Mouse (Mus musculus) thymus, postnatal 25 days (tissue): Measurements from ENCODE around the gene Lrmp.

ENCODE experiments used
- DNase-seq: peaks from one replicate; pipeline ENCODE4 v3.0.0; 2022

The Lrmp gene

DNA sequence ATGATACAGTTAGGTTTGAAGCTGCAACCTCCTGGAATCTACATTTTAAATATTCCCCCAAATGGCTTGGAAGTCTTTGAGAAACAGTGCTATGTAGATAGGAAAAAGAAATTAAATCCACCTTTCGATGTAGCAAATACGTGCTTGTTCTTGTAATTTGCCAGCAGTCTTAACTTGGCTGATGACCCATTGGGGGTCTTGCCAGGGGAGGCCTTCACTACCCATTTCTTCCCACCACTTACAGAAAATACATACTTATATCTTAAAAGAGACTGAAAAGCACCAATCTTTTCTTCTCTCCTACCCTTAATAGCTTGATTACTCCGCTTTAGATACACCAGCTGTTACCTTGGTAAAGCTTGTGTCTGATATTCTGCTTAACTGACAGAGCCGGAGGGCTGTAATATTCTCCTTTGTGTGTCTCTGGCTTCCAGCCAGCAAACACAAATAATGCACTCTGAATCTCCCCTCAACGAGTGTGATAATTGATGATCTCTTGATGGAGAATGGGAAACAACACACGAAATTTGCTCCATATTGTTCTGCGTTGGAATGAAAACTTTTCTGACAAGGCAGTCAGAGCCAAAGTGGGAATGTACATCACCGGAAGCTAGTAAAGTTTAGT, 94.7 kb downstream of the Lrmp start:
- DNase-seq, result no peak

DNA sequence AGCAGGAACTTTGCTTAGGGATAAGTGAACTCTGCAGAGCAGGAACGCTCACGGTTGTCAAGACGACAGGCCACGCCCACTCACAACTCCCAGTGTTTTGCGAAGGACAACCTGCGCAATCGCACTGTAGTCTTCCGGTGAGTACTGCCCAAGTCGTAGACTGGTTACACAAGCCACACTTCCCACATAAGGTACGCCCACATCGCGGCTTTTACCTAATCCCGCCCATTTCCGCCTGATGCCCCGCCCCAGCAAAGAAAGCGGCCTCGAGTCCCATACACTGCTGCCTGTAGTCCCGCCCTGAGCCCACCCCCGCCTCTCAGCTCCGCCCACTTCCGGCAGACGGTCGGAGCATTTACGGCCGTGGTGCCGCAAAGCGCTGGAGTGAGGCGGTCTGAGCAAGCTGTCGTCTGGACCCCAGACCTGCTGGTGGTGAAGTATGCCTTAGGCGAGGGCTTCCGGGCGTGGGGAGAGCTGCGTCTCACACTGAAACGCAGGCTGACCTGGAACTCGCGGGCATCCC, 95.4 kb downstream of the Lrmp start, which contains the start of the genes Casc1 and Etfrf1:
TSS of gene Casc1 (minus strand) at position 190 of the 523 bp plus-strand sequence.
TSS of gene Etfrf1 (plus strand) at position 319 of the 523 bp plus-strand sequence.
- peak; percentile 99 for DNase-seq

DNA sequence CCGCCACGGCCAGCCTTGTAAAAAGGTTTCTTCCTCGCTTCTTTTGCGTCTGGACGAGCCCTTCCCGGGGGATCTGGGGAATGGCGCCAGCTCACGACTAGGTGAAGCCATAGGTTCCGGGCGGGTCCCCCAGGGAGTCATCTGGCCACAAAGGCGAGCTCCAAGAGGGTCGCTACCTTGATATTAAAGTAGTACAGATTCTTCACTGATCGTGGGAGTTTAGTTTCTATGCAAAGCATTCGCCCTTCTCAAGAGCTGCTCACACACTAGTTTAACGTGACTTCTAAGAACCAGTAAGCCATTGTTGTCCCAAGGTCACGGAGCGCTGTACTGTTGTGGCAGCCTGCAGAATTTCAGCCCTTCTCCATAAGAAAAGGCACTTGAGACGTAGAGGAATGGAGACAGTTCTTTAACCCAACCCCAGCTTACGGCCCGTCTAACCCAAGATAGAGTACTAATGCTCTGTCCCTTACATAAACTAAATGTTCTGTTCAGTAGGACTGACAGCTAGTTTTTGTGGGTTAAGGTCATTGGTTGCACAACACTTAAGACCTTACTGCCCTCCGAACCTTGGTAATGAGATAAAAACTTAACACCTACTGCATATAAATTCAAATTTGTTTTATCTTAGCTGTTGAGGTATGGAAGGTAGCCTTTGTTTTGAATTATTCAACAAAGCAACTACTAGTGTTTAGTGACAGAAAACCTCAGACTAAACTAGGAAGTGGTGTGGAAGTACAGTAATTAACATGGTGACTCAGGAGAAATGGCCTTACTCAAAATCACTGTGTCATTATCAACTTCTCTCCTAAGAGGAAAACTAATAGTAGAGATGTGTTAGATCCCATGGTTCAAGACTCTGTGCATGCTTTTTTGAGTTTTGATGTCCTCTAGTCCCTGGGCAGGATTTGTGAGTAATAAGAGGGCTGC, 96.2 kb downstream of the Lrmp start:
- no peak for DNase-seq

DNA sequence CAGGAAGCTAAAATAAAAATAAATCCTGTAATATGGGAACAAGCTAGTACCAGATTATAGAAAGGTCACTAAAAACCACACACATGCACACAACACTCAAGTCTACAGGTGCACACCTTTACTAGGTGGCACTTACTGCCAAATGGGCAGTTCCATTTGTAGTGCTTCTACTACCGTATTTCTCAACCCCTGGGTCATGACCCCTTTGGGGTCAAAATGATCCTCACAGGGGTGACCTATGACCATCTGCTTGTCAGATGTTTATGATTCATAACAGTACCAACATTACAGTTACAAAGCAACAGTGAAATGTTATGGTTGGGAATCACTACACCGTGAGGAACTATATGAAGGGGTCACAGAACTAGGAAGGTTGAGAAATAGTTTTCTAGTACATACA, 98.5 kb downstream of the Lrmp start:
- no peak for DNase-seq

DNA sequence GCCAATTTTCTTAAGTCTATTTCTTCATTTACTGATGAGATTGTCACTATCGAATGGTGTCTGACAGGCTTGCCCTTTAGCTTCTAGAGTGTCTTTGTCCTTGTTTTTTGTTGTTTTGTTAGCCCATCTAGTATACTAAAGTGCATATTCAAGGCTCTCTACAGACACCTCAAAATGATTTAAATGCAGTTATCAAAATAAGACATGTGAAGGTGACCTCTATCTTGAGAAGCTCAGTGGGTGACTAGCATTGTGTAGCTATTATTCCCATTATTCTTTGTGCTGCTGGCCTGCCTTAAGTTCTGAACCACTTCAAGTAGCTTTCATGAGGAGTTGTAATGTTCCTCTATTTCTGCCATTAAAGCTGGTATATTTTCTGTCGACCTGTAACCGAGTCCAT, 100.4 kb downstream of the Lrmp start:
- no peak for DNase-seq

GRCm38 (mm10) chr6:145224246-145224645, 108.8 kb downstream of the Lrmp start:
- DNase-seq, result no peak
